Mouse (Mus musculus) heart, postnatal 0 days (tissue): ENCODE data around the gene Boc. TPM values are rescaled to one million over a fixed set of nuclear protein-coding genes. Genes with fewer than 3 reads are reported as not detected.

Experiments
- ATAC-seq: fragments of 200-750 bp; cut with Nextera tagmentation; 2 replicates; pipeline ENCODE4 v1.8.0; 2017; ENCODE audit warnings: low read depth, moderate number of reproducible peaks, moderate library complexity; ENCODE audit not compliant: insufficient read depth
- DNase-seq: peaks from one replicate; pipeline ENCODE4 v3.0.0-alpha.2; 2016; ENCODE audit warnings: low spot score
- H3K27ac ChIP-seq: fragments of 300-500 bp; sonication (generic); 2 replicates; pipeline ENCODE4 v1.5.1; 2014; ENCODE audit warnings: low read depth, mild to moderate bottlenecking
- H3K27me3 ChIP-seq: fragments of 300-500 bp; sonication (generic); 2 replicates; pipeline ENCODE4 v1.6.1; 2014; ENCODE audit warnings: low read length, mixed read lengths; ENCODE audit not compliant: control insufficient read depth, insufficient read depth
- H3K36me3 ChIP-seq: fragments of 300-500 bp; sonication (generic); replicated peaks from 2 replicates; pipeline ENCODE4 v1.6.1; 2014; ENCODE audit warnings: low read length, mixed read lengths; ENCODE audit not compliant: control insufficient read depth, insufficient read depth
- H3K4me1 ChIP-seq: fragments of 300-500 bp; sonication (generic); 2 replicates; pipeline ENCODE4 v1.6.1; 2014; ENCODE audit warnings: antibody characterized with exemption; ENCODE audit not compliant: control insufficient read depth, insufficient read depth
- H3K4me2 ChIP-seq: fragments of 300-500 bp; sonication (generic); 2 replicates; pipeline ENCODE4 v1.6.1; 2014; ENCODE audit warnings: low read depth, mild to moderate bottlenecking, low read length, moderate library complexity
- H3K4me3 ChIP-seq: fragments of 300-500 bp; sonication (generic); 2 replicates; pipeline ENCODE4 v1.5.1; 2014; ENCODE audit warnings: low read depth, low read length
- H3K9ac ChIP-seq: fragments of 300-500 bp; sonication (generic); replicated peaks from 2 replicates; pipeline ENCODE4 v1.6.1; 2014; ENCODE audit warnings: low read depth, low read length, mixed read lengths
- H3K9me3 ChIP-seq: fragments of 300-500 bp; sonication (generic); replicated peaks from 2 replicates; pipeline ENCODE4 v1.6.1; 2016; ENCODE audit warnings: low read length; ENCODE audit not compliant: control insufficient read depth
- CTCF ChIP-seq: IDR thresholded peaks from 2 replicates; pipeline ENCODE4 v1.5.1; 2016; ENCODE audit warnings: antibody characterized with exemption, control low read depth, low read depth
- EP300 ChIP-seq: IDR thresholded peaks from 2 replicates; pipeline ENCODE4 v1.6.1; 2016; ENCODE audit warnings: antibody characterized with exemption, low read depth
- WGBS: fragments of 180-500 bp; shearing (Covaris S2); extraction: QIAGEN DNeasy Blood & Tissue Kit; methylation state at CpG from one replicate; pipeline ENCODE4 v1.1.7; 2014; 5-methylcytosine and 5-hydroxymethylcytosine counted together
- polyA plus RNA-seq: library from polyadenylated mRNA; unstranded; fragments of >200 nt; fragmentation: Nextera tagmentation; extraction: Ambion mirVana; gene quantifications from 2 replicates; pipeline ENCODE4 v1.2.1, GENCODE M21; 2015
- total RNA-seq: library from RNA; depleted of rRNA; stranded (reverse); fragments of >200 nt; gene quantifications from 2 replicates; pipeline ENCODE4 v1.2.3, GENCODE M21; 2014; ENCODE audit warnings: low replicate concordance

Boc gene
- total and polyA plus RNA-seq, 2 experiments from 2014 or later = 2.6 to 9.8 TPM

DNA sequence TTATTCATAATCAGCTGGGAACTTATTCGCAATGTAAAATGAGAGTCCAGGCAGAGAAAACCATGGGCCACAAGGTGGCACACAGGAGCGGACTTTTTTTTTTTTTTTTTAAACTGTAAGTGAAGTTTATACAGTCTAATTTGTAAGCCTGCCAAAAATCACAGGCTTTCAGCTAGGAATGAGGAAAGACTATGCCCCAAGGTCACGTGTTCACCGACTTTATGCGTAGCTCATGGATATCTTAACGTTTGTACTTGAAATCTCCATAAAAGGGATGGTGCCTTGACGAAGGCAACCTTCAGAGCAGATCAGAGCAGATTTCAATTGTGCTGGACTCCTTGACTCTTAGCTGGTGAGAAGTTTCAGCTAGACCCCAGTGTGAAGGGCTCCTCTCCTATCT lies 78.1 kb downstream of the Boc start:
- no peaks in the 10 kb centered on the region for H3K4me1 ChIP-seq
- H3K4me2 ChIP-seq = no peak overlapping the region
- no peak overlapping the region for H3K9ac ChIP-seq
- no peaks in the 10 kb centered on the region for H3K36me3 ChIP-seq
- H3K9me3 ChIP-seq = no peaks in the 10 kb centered on the region
- WGBS = 37% methylated on average over 7 of the region's 7 CpGs
- DNase-seq (peak; percentile 65), ATAC-seq (0 out of 2 replicates have a peak, but pooled peaks have one; percentile 11)
- H3K27me3 ChIP-seq = 0 out of 2 replicates have a peak, but pooled peaks cover 6% of the 10 kb centered on the region
- no peak overlapping the region for H3K4me3 ChIP-seq
- H3K27ac ChIP-seq = no peak overlapping the region
- no peak for TF ChIP-seq EP300
- peak; percentile 19 for TF ChIP-seq CTCF

DNA sequence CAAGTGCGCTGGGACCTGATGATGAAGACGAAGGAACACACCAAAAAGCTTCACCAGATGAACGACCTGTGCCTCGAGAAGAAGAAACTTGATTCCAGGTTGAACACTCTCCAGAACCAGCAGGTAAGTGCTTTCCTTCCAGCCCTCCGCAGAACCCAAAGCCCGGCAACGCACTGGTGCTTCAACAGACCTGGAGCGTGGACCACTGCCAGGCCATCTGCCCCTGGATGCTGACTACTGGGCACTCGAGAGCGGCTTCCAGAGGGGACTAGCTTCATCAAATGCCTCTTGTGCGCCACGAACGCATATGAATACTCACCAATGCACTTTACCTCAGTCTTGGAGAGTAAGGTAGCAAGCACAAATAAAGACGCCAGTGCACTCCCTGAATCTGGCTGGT lies 78.8 kb downstream of the Boc start:
- no peak for TF ChIP-seq CTCF
- TF ChIP-seq EP300 = no peak
- Histone ChIP-seq H3K4me3 (no peak overlapping the region), H3K9me3 (no peaks in the 10 kb centered on the region), H3K4me1 (no peaks in the 10 kb centered on the region), H3K27ac (no peak overlapping the region), H3K4me2 (no peak overlapping the region), H3K9ac (no peak overlapping the region), H3K36me3 (no peaks in the 10 kb centered on the region), H3K27me3 (0 out of 2 replicates have a peak, but pooled peaks cover 6% of the 10 kb centered on the region)
- DNase-seq (no peak), ATAC-seq (no peak)
- 87% methylated on average over 14 of the region's 14 CpGs for WGBS

DNA sequence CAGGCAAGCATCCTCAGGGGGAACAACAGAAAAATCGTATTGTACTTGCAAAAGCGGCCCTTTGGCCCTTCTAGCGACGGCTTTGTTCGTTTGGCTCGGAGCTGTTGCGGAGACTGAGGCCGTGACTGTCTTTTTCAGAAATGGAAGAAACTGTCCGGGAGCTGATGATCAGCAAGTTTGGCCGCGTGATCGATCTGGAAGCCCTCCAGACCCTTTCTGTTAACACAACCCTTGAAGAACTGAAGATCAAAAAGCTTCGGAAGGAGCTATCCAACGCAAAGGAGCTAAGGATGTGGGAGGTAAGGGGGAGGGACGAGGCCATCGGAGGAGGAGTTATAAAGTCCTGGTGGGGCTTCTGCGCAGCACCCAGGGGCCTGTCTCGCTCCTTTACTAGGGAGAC lies 79.9 kb downstream of the Boc start:
- Histone ChIP-seq H3K27ac (no peak overlapping the region), H3K4me2 (peak overlapping the region; percentile 23), H3K27me3 (0 out of 2 replicates have a peak, but pooled peaks cover 6% of the 10 kb centered on the region), H3K9me3 (no peaks in the 10 kb centered on the region), H3K4me1 (no peaks in the 10 kb centered on the region), H3K9ac (0 out of 2 replicates have a peak overlapping the region, but pooled peaks have one; percentile 20), H3K36me3 (no peaks in the 10 kb centered on the region), H3K4me3 (0 out of 2 replicates have a peak overlapping the region, but pooled peaks have one; percentile 11)
- 39% methylated on average over 18 of the region's 18 CpGs for WGBS
- DNase-seq = no peak
- ATAC-seq = no peak
- TF ChIP-seq CTCF (no peak), EP300 (no peak)

DNA sequence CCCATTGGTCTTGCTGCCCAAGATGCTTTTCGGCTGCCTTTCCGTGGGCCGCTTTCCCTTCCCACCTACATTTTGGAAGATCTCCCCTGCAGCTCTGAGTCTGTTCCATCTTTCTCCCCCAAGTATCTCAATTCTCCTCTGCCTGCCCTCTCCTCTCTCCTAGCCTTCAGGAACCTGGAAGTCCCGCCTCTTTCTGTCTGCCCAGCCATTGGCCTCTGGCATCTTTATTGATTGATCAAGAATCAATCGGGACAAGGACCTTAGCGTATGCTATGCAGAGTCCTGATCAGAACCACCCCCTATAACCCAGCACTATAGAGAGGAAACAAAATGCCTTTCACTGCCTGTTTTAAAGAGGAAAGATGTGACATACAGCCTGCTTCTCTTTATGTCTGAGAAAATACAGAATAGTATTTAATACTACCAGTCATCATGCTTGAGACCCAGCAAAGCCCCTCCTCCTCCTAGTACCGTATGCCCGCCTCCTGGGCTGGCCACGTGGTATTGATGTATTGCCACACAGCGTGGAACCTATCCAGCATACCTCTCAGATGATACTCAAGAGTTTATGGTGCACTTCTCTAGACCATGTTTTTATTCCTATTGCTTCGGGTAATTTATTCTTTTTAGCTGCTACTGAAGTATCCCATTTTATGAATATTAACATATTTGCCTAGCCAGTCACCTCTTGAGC lies 82.9 kb downstream of the Boc start:
- 0 out of 2 replicates have a peak, but pooled peaks cover 6% of the 10 kb centered on the region for H3K27me3 ChIP-seq
- H3K9me3 ChIP-seq = no peaks in the 10 kb centered on the region
- no peak overlapping the region for H3K4me2 ChIP-seq
- no peak overlapping the region for H3K4me3 ChIP-seq
- no peaks in the 10 kb centered on the region for H3K36me3 ChIP-seq
- no peak overlapping the region for H3K27ac ChIP-seq
- H3K9ac ChIP-seq = no peak overlapping the region
- ATAC-seq = no peak
- H3K4me1 ChIP-seq = no peaks in the 10 kb centered on the region
- DNase-seq = no peak
- 83% methylated on average over 11 of the region's 11 CpGs for WGBS
- no peak for TF ChIP-seq EP300
- TF ChIP-seq CTCF = no peak

DNA sequence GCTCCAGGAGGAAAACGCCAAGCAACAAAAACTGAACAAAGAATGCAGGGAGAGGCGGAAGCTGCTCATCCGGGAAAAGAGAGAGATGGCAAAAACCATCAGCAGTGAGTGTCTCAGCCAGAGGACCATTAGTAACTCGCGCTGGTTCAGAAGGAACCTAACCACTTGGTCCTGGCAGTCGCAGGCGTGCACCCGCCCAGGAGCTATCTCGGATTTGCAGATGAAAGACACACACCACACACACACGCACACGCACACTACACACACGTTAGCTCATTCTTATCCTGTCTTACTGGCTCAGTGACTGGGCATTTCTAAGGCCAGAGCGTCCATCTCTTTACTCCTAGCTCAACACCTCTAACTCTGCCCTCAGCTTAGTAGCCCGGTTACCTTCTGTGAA lies 83.4 kb downstream of the Boc start:
- Histone ChIP-seq H3K36me3 (no peaks in the 10 kb centered on the region), H3K27me3 (0 out of 2 replicates have a peak, but pooled peaks cover 6% of the 10 kb centered on the region), H3K4me2 (no peak overlapping the region), H3K9ac (no peak overlapping the region), H3K4me3 (no peak overlapping the region), H3K9me3 (no peaks in the 10 kb centered on the region), H3K27ac (no peak overlapping the region), H3K4me1 (no peaks in the 10 kb centered on the region)
- ATAC-seq (no peak), DNase-seq (no peak)
- TF ChIP-seq EP300 (no peak), CTCF (no peak)
- 77% methylated on average over 14 of the region's 14 CpGs for WGBS
